Mouse (Mus musculus) heart, embryonic 12.5 days (tissue): ENCODE measurements around the gene Dnttip1. TPM values are rescaled to one million over a fixed set of nuclear protein-coding genes. Genes with fewer than 3 reads are reported as not detected.

Experiments used
- ATAC-seq: fragments of 200-750 bp; cut with Nextera tagmentation; 2 replicates; pipeline ENCODE4 v1.8.0; 2017; ENCODE audit warnings: moderate TSS enrichment, moderate library complexity; ENCODE audit not compliant: insufficient number of reproducible peaks, low FRiP score
- H3K27ac ChIP-seq: fragments of 300-500 bp; sonication (generic); 2 replicates; pipeline ENCODE4 v1.5.1; 2016; ENCODE audit warnings: mild to moderate bottlenecking, moderate library complexity; ENCODE audit not compliant: poor library complexity, severe bottlenecking
- H3K27me3 ChIP-seq: fragments of 300-500 bp; sonication (generic); replicated peaks from 2 replicates; pipeline ENCODE4 v1.6.1; 2016; ENCODE audit warnings: mild to moderate bottlenecking, moderate library complexity
- H3K36me3 ChIP-seq: fragments of 300-500 bp; sonication (generic); 2 replicates; pipeline ENCODE4 v1.6.1; 2016; ENCODE audit warnings: mild to moderate bottlenecking, moderate library complexity
- H3K4me1 ChIP-seq: fragments of 300-500 bp; sonication (generic); replicated peaks from 2 replicates; pipeline ENCODE4 v1.6.1; 2016; ENCODE audit warnings: mild to moderate bottlenecking
- H3K4me2 ChIP-seq: fragments of 300-500 bp; sonication (generic); 2 replicates; pipeline ENCODE4 v1.6.1; 2016; ENCODE audit warnings: mild to moderate bottlenecking, moderate library complexity
- H3K4me3 ChIP-seq: fragments of 300-500 bp; sonication (generic); 2 replicates; pipeline ENCODE4 v1.5.1; 2016; ENCODE audit warnings: mild to moderate bottlenecking
- H3K9ac ChIP-seq: fragments of 300-500 bp; sonication (generic); 2 replicates; pipeline ENCODE4 v1.6.1; 2016; ENCODE audit warnings: mild to moderate bottlenecking, moderate library complexity
- H3K9me3 ChIP-seq: fragments of 300-500 bp; sonication (generic); replicated peaks from 2 replicates; pipeline ENCODE4 v1.6.1; 2016; ENCODE audit warnings: mild to moderate bottlenecking, moderate library complexity
- WGBS: fragments of 180-500 bp; shearing (Covaris S2); methylation state at CpG from one replicate; pipeline ENCODE4 v1.1.7; 2016; 5-methylcytosine and 5-hydroxymethylcytosine counted together
- polyA plus RNA-seq: library from polyadenylated mRNA; unstranded; fragments of >200 nt; fragmentation: Nextera tagmentation; extraction: Ambion mirVana; gene quantifications from 2 replicates; pipeline ENCODE4 v1.2.1, GENCODE M21; 2016

The Dnttip1 gene
- polyA plus RNA-seq, 1 experiment from 2014 or later: 62.9 TPM

- H3K9ac ChIP-seq: peak overlapping the region; percentile 28
- H3K4me2 ChIP-seq: no peak overlapping the region
- H3K36me3 ChIP-seq: peaks cover 97% of the 10 kb centered on the region
- peaks cover 25% of the 10 kb centered on the region for H3K4me1 ChIP-seq
- ATAC-seq: no peak
- no peaks in the 10 kb centered on the region for H3K9me3 ChIP-seq
- no peaks in the 10 kb centered on the region for H3K27me3 ChIP-seq
- no peak overlapping the region for H3K4me3 ChIP-seq
- WGBS: 79% methylated on average over 11 of the region's 11 CpGs
- peak overlapping the region; percentile 94 for H3K27ac ChIP-seq
Observed at GRCm38 (mm10) chr2:164754105-164754504, 8.3 kb downstream of the Dnttip1 start.

GRCm38 (mm10) chr2:164754800-164755199 is 9.0 kb downstream of the Dnttip1 start:
- Histone ChIP-seq H3K27ac (peak overlapping the region; percentile 94), H3K36me3 (peaks cover 99% of the 10 kb centered on the region), H3K4me3 (no peak overlapping the region), H3K4me1 (peaks cover 25% of the 10 kb centered on the region), H3K9me3 (no peaks in the 10 kb centered on the region), H3K4me2 (peak overlapping the region; percentile 31), H3K9ac (peak overlapping the region; percentile 48; the same call in 1 of the 2 replicates), H3K27me3 (no peaks in the 10 kb centered on the region)
- peak; percentile 62; the same call in 1 of the 2 replicates for ATAC-seq
- 56% methylated on average over 2 of the region's 2 CpGs for WGBS

- WGBS: 90% methylated on average over 11 of the region's 11 CpGs
- Histone ChIP-seq H3K4me3 (no peak overlapping the region), H3K27me3 (no peaks in the 10 kb centered on the region), H3K27ac (no peak overlapping the region), H3K9me3 (no peaks in the 10 kb centered on the region), H3K4me2 (no peak overlapping the region), H3K36me3 (peaks cover 99% of the 10 kb centered on the region), H3K4me1 (peaks cover 40% of the 10 kb centered on the region), H3K9ac (no peak overlapping the region)
- ATAC-seq: no peak
Observed at GRCm38 (mm10) chr2:164757841-164758240, 12.1 kb downstream of the Dnttip1 start.

- no peak overlapping the region for H3K4me3 ChIP-seq
- no peaks in the 10 kb centered on the region for H3K9me3 ChIP-seq
- peaks cover 99% of the 10 kb centered on the region for H3K36me3 ChIP-seq
- H3K27ac ChIP-seq: no peak overlapping the region
- ATAC-seq: peak; percentile 72
- H3K27me3 ChIP-seq: no peaks in the 10 kb centered on the region
- H3K4me1 ChIP-seq: peaks cover 38% of the 10 kb centered on the region
- WGBS: 53% methylated on average over 1 of the region's 1 CpGs
- H3K9ac ChIP-seq: no peak overlapping the region
- no peak overlapping the region for H3K4me2 ChIP-seq
Observed at GRCm38 (mm10) chr2:164758692-164759091, 12.9 kb downstream of the Dnttip1 start.

- ATAC-seq: no peak
- H3K27me3 ChIP-seq: no peaks in the 10 kb centered on the region
- H3K27ac ChIP-seq: peak overlapping the region; percentile 36; the same call in 1 of the 2 replicates
- H3K9ac ChIP-seq: no peak overlapping the region
- H3K9me3 ChIP-seq: no peaks in the 10 kb centered on the region
- H3K4me2 ChIP-seq: no peak overlapping the region
- H3K4me3 ChIP-seq: no peak overlapping the region
- peaks cover 93% of the 10 kb centered on the region for H3K36me3 ChIP-seq
- peaks cover 25% of the 10 kb centered on the region for H3K4me1 ChIP-seq
- 78% methylated on average over 4 of the region's 4 CpGs for WGBS
Observed at GRCm38 (mm10) chr2:164760059-164760833, 14.5 kb downstream of the Dnttip1 start.

DNA sequence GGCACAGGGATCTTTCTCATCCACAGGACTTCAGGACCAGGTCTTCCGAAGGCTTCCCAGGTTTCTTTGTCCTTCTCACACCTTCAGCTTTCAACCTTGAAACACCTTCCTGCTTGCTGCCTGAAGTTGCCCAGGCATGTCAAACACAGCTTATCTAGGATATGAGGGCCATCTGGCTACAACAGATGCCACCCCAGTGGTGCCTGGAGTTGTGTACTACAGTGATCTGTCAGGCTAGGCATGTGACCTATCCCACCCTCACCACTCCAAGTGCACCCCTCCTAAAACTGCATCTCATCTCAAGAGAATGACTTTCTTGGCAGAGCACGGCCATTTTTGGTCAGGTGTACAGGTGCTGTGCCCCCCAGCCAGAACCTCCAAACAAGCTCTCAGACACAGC is 15.7 kb downstream of the Dnttip1 start:
- peak; percentile 75 for ATAC-seq
- Histone ChIP-seq H3K27me3 (no peaks in the 10 kb centered on the region), H3K4me1 (peaks cover 18% of the 10 kb centered on the region; the same call in 1 of the 2 replicates), H3K4me2 (no peak overlapping the region), H3K9me3 (no peaks in the 10 kb centered on the region), H3K27ac (no peak overlapping the region), H3K4me3 (no peak overlapping the region), H3K9ac (no peak overlapping the region), H3K36me3 (peaks cover 93% of the 10 kb centered on the region)
- WGBS: 80% methylated on average over 2 of the region's 2 CpGs

GRCm38 (mm10) chr2:164761971-164762370 is 16.2 kb downstream of the Dnttip1 start:
- no peak overlapping the region for H3K27ac ChIP-seq
- 91% methylated on average over 4 of the region's 4 CpGs for whole genome bisulfite sequencing

GRCm38 (mm10) chr2:164762593-164762992 is 16.8 kb downstream of the Dnttip1 start:
- peaks cover 18% of the 10 kb centered on the region; the same call in 1 of the 2 replicates for H3K4me1 ChIP-seq
- H3K27ac ChIP-seq: no peak overlapping the region
- H3K9me3 ChIP-seq: no peaks in the 10 kb centered on the region
- H3K4me3 ChIP-seq: no peak overlapping the region
- peaks cover 93% of the 10 kb centered on the region for H3K36me3 ChIP-seq
- H3K9ac ChIP-seq: no peak overlapping the region
- H3K4me2 ChIP-seq: no peak overlapping the region
- no peak for ATAC-seq
- WGBS: 82% methylated on average over 7 of the region's 7 CpGs
- no peaks in the 10 kb centered on the region for H3K27me3 ChIP-seq

More at GRCm38 (mm10) chr2:164761971-164762370, 16.2 kb downstream of the Dnttip1 start:
- Histone ChIP-seq H3K36me3 (peaks cover 93% of the 10 kb centered on the region), H3K4me3 (no peak overlapping the region), H3K9me3 (no peaks in the 10 kb centered on the region), H3K4me1 (peaks cover 18% of the 10 kb centered on the region; the same call in 1 of the 2 replicates), H3K9ac (no peak overlapping the region), H3K27me3 (no peaks in the 10 kb centered on the region), H3K4me2 (no peak overlapping the region)
- no peak for ATAC-seq

- Histone ChIP-seq H3K27ac (0 out of 2 replicates have a peak overlapping the region, but pooled peaks have one; percentile 8), H3K27me3 (no peaks in the 10 kb centered on the region), H3K9ac (no peak overlapping the region), H3K4me1 (peaks cover 26% of the 10 kb centered on the region), H3K4me2 (no peak overlapping the region), H3K36me3 (peaks cover 70% of the 10 kb centered on the region), H3K9me3 (no peaks in the 10 kb centered on the region), H3K4me3 (no peak overlapping the region)
- WGBS: 75% methylated on average over 3 of the region's 3 CpGs
- no peak for ATAC-seq
Observed at GRCm38 (mm10) chr2:164765841-164766240, 20.1 kb downstream of the Dnttip1 start.

GRCm38 (mm10) chr2:164767812-164768540 is 22.2 kb downstream of the Dnttip1 start:
- Histone ChIP-seq H3K36me3 (peaks cover 68% of the 10 kb centered on the region), H3K9ac (no peak overlapping the region), H3K27ac (peak overlapping the region; percentile 18; the same call in 1 of the 2 replicates), H3K4me2 (no peak overlapping the region), H3K4me3 (no peak overlapping the region), H3K4me1 (peaks cover 35% of the 10 kb centered on the region), H3K27me3 (no peaks in the 10 kb centered on the region), H3K9me3 (no peaks in the 10 kb centered on the region)
- 91% methylated on average over 15 of the region's 15 CpGs for WGBS
- ATAC-seq: no peak
